Mouse (Mus musculus): ENCODE results near the gene Slco3a1.

GRCm38 (mm10) chr7:74486083-74486482, 68.5 kb downstream of the Slco3a1 start:
- TF ChIP-seq EP300 (IDR thresholded peaks at IDR 0.05; ENCODE audit: low read depth) = no peak
- TF ChIP-seq CTCF (IDR thresholded peaks at IDR 0.05; ENCODE audit: low read depth) = no peak
